Mouse (Mus musculus): ENCODE results near the gene Rhot2. TPM values are rescaled to one million over a fixed set of nuclear protein-coding genes. Genes with fewer than 3 reads are reported as not detected.

Rhot2 gene
- 11.2 and 13.6 TPM in 2 replicates for polyA plus RNA-seq (2015; fragmentation: Nextera tagmentation; extraction: Ambion mirVana)

GRCm38 (mm10) chr17:25844396-25844901, at the start of gene Rhot2:
Gene Rhot2, minus strand, starts transcription at chr17:25844851.

GRCm38 (mm10) chr17:25880196-25880910, 35.7 kb upstream of the Rhot2 start, which contains the start of gene Wfikkn1:
Gene Wfikkn1, minus strand, starts transcription at chr17:25880858.

GRCm38 (mm10) chr17:25874721-25875170, 30.1 kb upstream of the Rhot2 start, which contains the start of gene Mettl26:
Gene Mettl26, plus strand, starts transcription at chr17:25875074.

GRCm38 (mm10) chr17:25868601-25869191, 24.0 kb upstream of the Rhot2 start, which contains the start of gene Mcrip2:
Gene Mcrip2, minus strand, starts transcription at chr17:25868764.

GRCm38 (mm10) chr17:25860832-25861703, 16.4 kb upstream of the Rhot2 start, which contains the start of gene Wdr90:
Gene Wdr90, minus strand, starts transcription at chr17:25861501.

GRCm38 (mm10) chr17:25841117-25841880, 3.4 kb downstream of the Rhot2 start, which contains the start of gene Gm20683:
Gene Gm20683, minus strand, starts transcription at chr17:25841763.

GRCm38 (mm10) chr17:25837076-25837410, 7.6 kb downstream of the Rhot2 start, which contains the start of gene Rhbdl1:
Gene Rhbdl1, minus strand, starts transcription at chr17:25837295.

GRCm38 (mm10) chr17:25833291-25833663, 11.4 kb downstream of the Rhot2 start, which contains the start of gene Stub1:
Gene Stub1, minus strand, starts transcription at chr17:25833404.

GRCm38 (mm10) chr17:25828712-25829557, 15.7 kb downstream of the Rhot2 start, which contains the start of gene Jmjd8:
Gene Jmjd8, plus strand, starts transcription at chr17:25828867.

GRCm38 (mm10) chr17:25823452-25823851, 21.2 kb downstream of the Rhot2 start, which contains the start of gene Wdr24:
Gene Wdr24, plus strand, starts transcription at chr17:25823627.

GRCm38 (mm10) chr17:25808789-25809605, 35.7 kb downstream of the Rhot2 start, which contains the start of gene Fbxl16:
Gene Fbxl16, plus strand, starts transcription at chr17:25809085.

GRCm38 (mm10) chr17:25796951-25797369, 47.7 kb downstream of the Rhot2 start, which contains the start of gene Metrn:
Gene Metrn, minus strand, starts transcription at chr17:25797136.

GRCm38 (mm10) chr17:25795609-25796092, 49.0 kb downstream of the Rhot2 start, which contains the start of gene AC134908.4:
Gene AC134908.4, minus strand, starts transcription at chr17:25795659.

GRCm38 (mm10) chr17:25792615-25793014, 52.0 kb downstream of the Rhot2 start, which contains the start of gene Fam173a:
Gene Fam173a, minus strand, starts transcription at chr17:25792901.

